ENCODE assay signal across 8 mouse cellular contexts in the genomic region with DNA sequence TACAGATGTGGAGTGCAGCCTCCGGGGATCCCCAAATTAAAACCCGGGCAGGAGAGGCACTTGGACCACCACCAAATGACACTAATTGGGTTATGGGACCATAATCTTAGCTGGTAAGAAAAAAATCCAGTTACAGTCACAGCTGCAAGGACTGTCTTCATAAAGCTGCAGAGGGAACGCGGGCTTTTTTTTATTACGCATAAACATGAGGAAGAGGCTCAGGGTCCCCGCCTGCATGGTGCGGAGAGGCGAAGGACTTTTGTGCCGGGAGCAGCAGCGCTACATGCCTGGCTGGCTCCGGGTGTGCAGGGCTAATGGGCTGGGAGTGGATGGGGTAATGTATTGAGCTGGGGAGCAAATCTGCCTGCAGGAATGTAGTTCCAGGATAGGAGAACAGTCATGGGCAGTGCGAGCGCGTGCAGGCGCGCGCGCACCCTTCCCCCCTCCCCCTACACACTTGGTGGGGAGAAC. TPM values are rescaled to one million over a fixed set of nuclear protein-coding genes. Genes with fewer than 3 reads are reported as not detected.
DNase-seq lines count a peak whose midpoint lies in the region; ATAC-seq and TF ChIP-seq lines count a peak whose summit lies in the region.

No protein-coding gene starts in this region.

- WGBS in hindbrain, embryonic 15.5 days = 1% methylated on average over 18 of the region's 18 CpGs
- WGBS in stomach, postnatal 0 days = 10% methylated on average over 18 of the region's 18 CpGs

- intact Hi-C loops in gastrocnemius, postnatal 36 days (cut with DNase I) = no loop called here

- no peak for TF ChIP-seq EP300 in stomach, postnatal 0 days (optimal IDR thresholded peaks at IDR 0.05)

- H3K9ac ChIP-seq in hindbrain, embryonic 15.5 days = peak overlapping the region; percentile 47
- H3K9ac ChIP-seq in stomach, postnatal 0 days (ENCODE audit: low read length) = no peak overlapping the region

- DNase-seq in gastrocnemius, postnatal 10 days = peak; percentile 15
- no peak for DNase-seq in gastrocnemius, postnatal 36 days
- DNase-seq in right cerebral cortex, postnatal 14 days = peak; percentile 24
- no peak for DNase-seq in right cerebral cortex, adult 18-20 months
- DNase-seq in lung, postnatal 4 days = peak; percentile 14 to 36
- DNase-seq in stomach, postnatal 0 days (ENCODE audit: low spot score) = no peak
- DNase-seq in gastrocnemius, adult 8-10 months (ENCODE audit: low spot score in 2 of 2) = no peak

- peaks cover 38% of the 10 kb centered on the region for H3K4me1 ChIP-seq in hindbrain, embryonic 15.5 days (replicated peaks)
- no peaks in the 10 kb centered on the region for H3K4me1 ChIP-seq in stomach, postnatal 0 days (replicated peaks; ENCODE audit: control insufficient read depth, insufficient read depth)

- ATAC-seq in hindbrain, embryonic 15.5 days (ENCODE audit: low FRiP score, low read depth) = peak; percentile 65
- 0 out of 2 replicates have a peak, but pooled peaks have one; percentile 21 for ATAC-seq in stomach, postnatal 0 days (ENCODE audit: low FRiP score, low TSS enrichment)

- H3K27me3 ChIP-seq in hindbrain, embryonic 15.5 days = 0 out of 2 replicates have a peak, but pooled peaks cover 3% of the 10 kb centered on the region
- H3K27me3 ChIP-seq in stomach, postnatal 0 days (ENCODE audit: control insufficient read depth, insufficient read depth, low read length) = no peaks in the 10 kb centered on the region

- H3K36me3 ChIP-seq in hindbrain, embryonic 15.5 days = no peaks in the 10 kb centered on the region
- no peaks in the 10 kb centered on the region for H3K36me3 ChIP-seq in stomach, postnatal 0 days (ENCODE audit: control insufficient read depth, insufficient read depth, low read length)

- H3K9me3 ChIP-seq in hindbrain, embryonic 15.5 days = no peaks in the 10 kb centered on the region
- H3K9me3 ChIP-seq in stomach, postnatal 0 days (ENCODE audit: control insufficient read depth, low read length) = no peaks in the 10 kb centered on the region

- peak overlapping the region; percentile 76 for H3K4me2 ChIP-seq in hindbrain, embryonic 15.5 days
- peak overlapping the region; percentile 94 for H3K4me2 ChIP-seq in stomach, postnatal 0 days (replicated peaks; ENCODE audit: low read depth)

- H3K27ac ChIP-seq in hindbrain, embryonic 15.5 days (replicated peaks) = peak overlapping the region; percentile 89
- H3K27ac ChIP-seq in stomach, postnatal 0 days (replicated peaks) = no peak overlapping the region

- TF ChIP-seq CTCF in stomach, postnatal 0 days (IDR thresholded peaks at IDR 0.05; ENCODE audit: low read depth) = no peak

- H3K4me3 ChIP-seq in hindbrain, embryonic 15.5 days = peak overlapping the region; percentile 39
- peak overlapping the region; percentile 43 for H3K4me3 ChIP-seq in stomach, postnatal 0 days (ENCODE audit: low read depth, low read length)

RNA-seq across cellular contexts. Expression of a gene that starts 20.3 kb away (rescaled TPM):
- 10 to 100 TPM; 11.4 to 17.5 TPM for total RNA-seq in gastrocnemius, postnatal 10 days (2021)
- 1 to 10 TPM; 3.4 to 3.7 TPM for total RNA-seq in gastrocnemius, postnatal 36 days (2021)
- polyA plus RNA-seq in hindbrain, embryonic 15.5 days (2015; fragmentation: Nextera tagmentation; extraction: Ambion mirVana) = 19.4 and 20.6 TPM in 2 replicates
- 5.7 and 6.6 TPM in 2 replicates for polyA plus RNA-seq in stomach, postnatal 0 days (2015; fragmentation: Nextera tagmentation; extraction: Ambion mirVana)
- total RNA-seq in gastrocnemius, adult 8-10 months (2022) = 1 to 10 TPM in 3 of 4 experiments, under 1 TPM in 1; 0.78 to 1.9 (median 1.4) TPM

Comparison
In these comparisons a context has a peak if more than half of its experiments do, and no peak if none do; other contexts are left out.
1. DNase-seq: peak in gastrocnemius, postnatal 10 days (single experiment), right cerebral cortex, postnatal 14 days (single experiment) and lung, postnatal 4 days (2 of 2); none in gastrocnemius, postnatal 36 days (0 of 2), right cerebral cortex, adult 18-20 months (single experiment), stomach, postnatal 0 days (single experiment) and gastrocnemius, adult 8-10 months (0 of 2).